Mouse (Mus musculus): ENCODE data around the gene Shcbp1. TPM values are rescaled to one million over a fixed set of nuclear protein-coding genes. Genes with fewer than 3 reads are reported as not detected.

The Shcbp1 gene
- total RNA-seq (2023) = 0.44 TPM

DNA sequence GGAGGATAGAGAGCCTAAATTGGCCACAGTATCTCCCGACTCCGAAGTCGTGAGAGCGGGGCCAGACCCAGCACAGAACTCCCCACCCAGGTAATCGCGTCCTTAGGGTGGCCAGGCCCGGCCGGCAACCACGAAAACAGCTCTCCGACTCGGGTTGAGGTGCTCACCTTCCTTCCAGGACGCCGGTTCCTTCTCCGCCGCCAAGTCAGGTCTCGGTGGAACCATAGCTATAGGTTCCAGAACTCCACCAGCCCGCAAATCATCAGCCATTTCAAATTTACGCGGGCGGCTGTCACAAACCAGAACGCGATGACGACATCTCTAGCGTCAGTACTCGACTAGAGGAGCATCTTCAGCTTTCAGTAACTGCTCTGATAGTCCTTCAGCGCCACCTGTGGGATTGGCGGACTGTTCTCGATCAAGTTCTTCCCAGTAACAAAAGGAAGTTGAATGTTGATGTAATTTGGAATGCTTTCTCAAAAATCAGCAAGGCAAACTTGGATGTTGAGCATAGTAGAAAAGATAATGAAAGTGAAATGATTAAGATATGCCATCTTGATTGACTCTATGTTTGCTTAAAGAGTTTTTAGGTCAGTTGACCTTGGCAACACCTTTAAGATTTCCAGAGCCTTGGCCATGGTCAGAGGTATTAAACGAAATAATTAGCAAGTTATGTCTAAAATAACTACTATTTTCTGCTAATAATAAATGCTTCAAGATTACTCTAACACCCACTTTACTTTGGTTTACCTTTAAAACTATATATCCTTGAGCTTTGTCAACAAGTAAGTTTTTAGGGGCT is at the start of gene Shcbp1:
Gene Shcbp1 (minus strand): TSS at position 314 of the 802 bp plus-strand sequence.

Other genes with a start within 250 kb of the Shcbp1 start
- gene Zfp958, start 166.4 kb downstream of the Shcbp1 start, total RNA-seq (2023) = 5.9 TPM

Data from CD4-positive naive resting alpha-beta T cell, adult 57 days (primary cell).